Mouse (Mus musculus) gonadal fat pad, adult 2 months (tissue): Measurements from ENCODE around the gene Atrx. TPM values are rescaled to one million over a fixed set of nuclear protein-coding genes. Genes with fewer than 3 reads are reported as not detected.

ENCODE experiments used
- DNase-seq: peaks from one replicate; pipeline ENCODE4 v3.0.0-alpha.2; 2012; ENCODE audit warnings: low read depth
- polyA plus RNA-seq: library from polyadenylated mRNA; depleted of rRNA; stranded (reverse); fragments of >200 nt; gene quantifications from 2 replicates; pipeline ENCODE4 v1.2.3, GENCODE M21; 2012; rRNA removed

Gene Atrx
- polyA plus RNA-seq, 1 experiment = 28.5 TPM

DNA sequence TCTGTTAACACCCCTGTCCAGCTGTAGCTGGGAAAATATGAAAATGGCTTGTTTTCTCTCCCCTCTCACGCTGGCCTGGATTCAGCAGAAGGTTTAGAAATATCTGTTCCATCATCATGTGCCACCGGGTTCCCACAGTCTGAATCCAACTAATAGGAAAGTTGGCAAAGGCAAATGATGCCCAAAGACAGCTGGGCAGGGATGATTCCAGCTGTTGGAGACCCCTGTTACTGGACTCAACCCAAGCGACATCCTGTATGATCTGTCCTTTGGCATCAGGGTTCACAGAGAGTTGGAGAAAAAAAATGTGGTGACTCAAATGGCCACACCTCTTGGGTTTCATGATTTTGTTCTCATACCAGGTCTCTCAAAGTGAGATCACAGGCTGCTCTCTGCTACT is 161.3 kb downstream of the Atrx start:
- DNase-seq = no peak

GRCm38 (mm10) chrX:105767177-105767764 is 161.9 kb downstream of the Atrx start:
- DNase-seq = no peak

DNA sequence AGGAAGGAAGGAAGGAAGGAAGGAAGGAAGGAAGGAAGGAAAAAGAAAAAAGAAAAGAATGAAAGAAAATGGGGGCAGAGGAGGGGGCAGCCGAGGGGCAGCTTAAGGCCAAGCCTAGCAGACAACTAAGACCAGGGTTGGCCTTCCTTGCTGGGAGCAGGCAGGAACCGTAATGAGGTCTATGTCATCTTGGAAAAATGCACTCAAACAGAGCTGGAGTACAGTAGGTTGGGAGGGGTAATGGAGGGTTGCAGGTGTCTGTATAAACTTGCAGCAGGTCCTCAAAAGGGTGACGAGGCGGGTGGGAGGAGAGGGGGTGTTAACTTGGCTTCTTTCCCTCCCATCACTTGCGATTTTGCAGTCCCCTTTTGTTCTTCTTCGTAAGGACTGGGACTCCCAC is 163.2 kb downstream of the Atrx start:
- DNase-seq = no peak

GRCm38 (mm10) chrX:105765005-105765706 is 164.0 kb downstream of the Atrx start:
- no peak for DNase-seq

GRCm38 (mm10) chrX:105764162-105765004 is 164.8 kb downstream of the Atrx start, which contains the start of gene Fgf16:
Gene Fgf16 (plus strand): TSS chrX:105764279.
- DNase-seq = no peak

- DNase-seq = no peak
Measured at GRCm38 (mm10) chrX:105763612-105764011, 165.6 kb downstream of the Atrx start.

DNA sequence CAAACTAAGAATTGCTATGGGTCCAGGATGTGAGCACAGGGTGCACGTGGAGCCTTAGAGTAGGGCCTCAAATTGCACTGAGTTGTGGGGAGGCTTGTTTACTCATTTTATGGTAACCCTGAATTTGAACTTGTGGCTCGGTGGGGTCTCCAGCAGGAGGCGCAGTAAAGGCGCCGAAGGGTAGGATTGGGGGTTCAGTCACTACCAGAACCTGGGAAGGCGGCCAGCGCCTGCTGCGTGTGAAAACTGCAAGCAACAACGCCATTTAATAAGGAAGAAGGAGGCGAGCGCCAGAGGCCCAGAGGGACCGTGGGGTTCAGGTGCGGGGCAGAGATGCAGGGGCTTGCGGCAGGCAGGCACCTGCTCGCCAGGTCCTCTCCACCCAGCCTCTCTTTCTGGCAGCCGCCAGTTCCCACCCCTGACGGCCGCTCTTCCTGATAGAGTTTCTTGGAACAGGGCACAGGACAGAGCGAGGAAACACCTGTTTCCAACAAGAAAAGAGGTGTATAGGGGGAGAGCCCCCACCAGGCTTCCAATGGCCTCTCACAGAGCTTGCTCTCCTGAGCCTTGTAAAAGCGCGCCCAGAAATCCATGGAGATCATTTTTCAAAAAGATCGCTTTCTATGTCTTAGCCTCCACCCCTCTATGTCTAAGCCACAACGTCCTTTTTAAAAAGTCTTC is 166.2 kb downstream of the Atrx start:
- no peak for DNase-seq

Other genes with a start within 250 kb of the Atrx start
- gene Fgf16, start 165.1 kb downstream of the Atrx start, polyA plus RNA-seq = 0.06 and 0.22 TPM in 2 replicates
- 12.2 and 15.4 TPM in 2 replicates for gene Magt1, start 82.5 kb upstream of the Atrx start, polyA plus RNA-seq
- 190 and 306 TPM in 2 replicates for gene Cox7b, start 86.3 kb upstream of the Atrx start, polyA plus RNA-seq
- 10.7 and 11.9 TPM in 2 replicates for gene Atp7a, start 97.9 kb upstream of the Atrx start, polyA plus RNA-seq
- gene Tlr13, start 213.8 kb upstream of the Atrx start, polyA plus RNA-seq = 0.82 and 1.0 TPM in 2 replicates